Mouse (Mus musculus) heart, embryonic 13.5 days (tissue): Measurements from ENCODE around the gene Cacybp. TPM values are rescaled to one million over a fixed set of nuclear protein-coding genes. Genes with fewer than 3 reads are reported as not detected.
A peak's percentile ranks its signal among the peaks of the same experiment; 100 is the strongest.

Experiments
- ATAC-seq: fragments of 200-750 bp; cut with Nextera tagmentation; 2 replicates; pipeline ENCODE4 v1.8.0; 2017; ENCODE audit warnings: moderate TSS enrichment; ENCODE audit not compliant: insufficient number of reproducible peaks, low FRiP score, low TSS enrichment; ENCODE audit errors: extremely low read depth
- H3K27ac ChIP-seq: fragments of 300-500 bp; sonication (generic); replicated peaks from 2 replicates; pipeline ENCODE4 v1.5.1; 2015; ENCODE audit warnings: moderate library complexity, mild to moderate bottlenecking, inconsistent platforms
- H3K27me3 ChIP-seq: fragments of 300-500 bp; sonication (generic); replicated peaks from 2 replicates; pipeline ENCODE4 v1.6.1; 2015; ENCODE audit warnings: mild to moderate bottlenecking, inconsistent platforms
- H3K36me3 ChIP-seq: fragments of 300-500 bp; sonication (generic); 2 replicates; pipeline ENCODE4 v1.6.1; 2015; ENCODE audit warnings: mild to moderate bottlenecking, inconsistent platforms
- H3K4me1 ChIP-seq: fragments of 300-500 bp; sonication (generic); 2 replicates; pipeline ENCODE4 v1.6.1; 2015; ENCODE audit warnings: inconsistent platforms
- H3K4me2 ChIP-seq: fragments of 300-500 bp; sonication (generic); 2 replicates; pipeline ENCODE4 v1.6.1; 2015; ENCODE audit warnings: inconsistent platforms, mild to moderate bottlenecking, moderate library complexity
- H3K4me3 ChIP-seq: fragments of 300-500 bp; sonication (generic); 2 replicates; pipeline ENCODE4 v1.5.1; 2015; ENCODE audit warnings: moderate library complexity, mild to moderate bottlenecking, inconsistent platforms
- H3K9ac ChIP-seq: fragments of 300-500 bp; sonication (generic); 2 replicates; pipeline ENCODE4 v1.6.1; 2015; ENCODE audit warnings: inconsistent platforms, mild to moderate bottlenecking, moderate library complexity
- H3K9me3 ChIP-seq: fragments of 300-500 bp; sonication (generic); 2 replicates; pipeline ENCODE4 v1.6.1; 2016; ENCODE audit warnings: inconsistent platforms
- WGBS: fragments of 180-500 bp; shearing (Covaris S2); methylation state at CpG from one replicate; pipeline ENCODE4 v1.1.7; 2015; ENCODE audit warnings: mixed read lengths; 5-methylcytosine and 5-hydroxymethylcytosine counted together
- polyA plus RNA-seq: library from polyadenylated mRNA; unstranded; fragments of >200 nt; fragmentation: Nextera tagmentation; extraction: Ambion mirVana; gene quantifications from 2 replicates; pipeline ENCODE4 v1.2.1, GENCODE M21; 2015

Cacybp gene
- polyA plus RNA-seq, 1 experiment from 2014 or later = 150 TPM

GRCm38 (mm10) chr1:160245954-160246353 lies 33.3 kb upstream of the Cacybp start:
- ATAC-seq = no peak
- no peak overlapping the region for H3K4me2 ChIP-seq
- no peaks in the 10 kb centered on the region for H3K27me3 ChIP-seq
- H3K9me3 ChIP-seq = no peaks in the 10 kb centered on the region
- WGBS = 76% methylated on average over 2 of the region's 2 CpGs
- H3K27ac ChIP-seq = no peak overlapping the region
- no peak overlapping the region for H3K9ac ChIP-seq
- peaks cover 31% of the 10 kb centered on the region for H3K4me1 ChIP-seq
- H3K4me3 ChIP-seq = no peak overlapping the region
- peaks cover 4% of the 10 kb centered on the region for H3K36me3 ChIP-seq

- no peak overlapping the region for H3K4me3 ChIP-seq
- peaks cover 14% of the 10 kb centered on the region for H3K36me3 ChIP-seq
- WGBS = 84% methylated on average over 5 of the region's 5 CpGs
- ATAC-seq = no peak
- no peak overlapping the region for H3K4me2 ChIP-seq
- no peaks in the 10 kb centered on the region for H3K9me3 ChIP-seq
- H3K4me1 ChIP-seq = peaks cover 18% of the 10 kb centered on the region
- H3K9ac ChIP-seq = no peak overlapping the region
- no peak overlapping the region for H3K27ac ChIP-seq
- no peaks in the 10 kb centered on the region for H3K27me3 ChIP-seq
Observed at GRCm38 (mm10) chr1:160244689-160245088, 32.0 kb upstream of the Cacybp start.

- no peak overlapping the region for H3K9ac ChIP-seq
- H3K27me3 ChIP-seq = no peaks in the 10 kb centered on the region
- WGBS = 89% methylated on average over 2 of the region's 2 CpGs
- peaks cover 28% of the 10 kb centered on the region for H3K36me3 ChIP-seq
- no peaks in the 10 kb centered on the region for H3K9me3 ChIP-seq
- no peak for ATAC-seq
- H3K4me1 ChIP-seq = no peaks in the 10 kb centered on the region
- no peak overlapping the region for H3K27ac ChIP-seq
- no peak overlapping the region for H3K4me3 ChIP-seq
- no peak overlapping the region for H3K4me2 ChIP-seq
Observed at GRCm38 (mm10) chr1:160240091-160240490, 27.4 kb upstream of the Cacybp start.

GRCm38 (mm10) chr1:160238852-160239443 lies 26.3 kb upstream of the Cacybp start:
- 86% methylated on average over 1 of the region's 1 CpGs for WGBS
- no peak overlapping the region for H3K9ac ChIP-seq
- no peak overlapping the region for H3K27ac ChIP-seq
- no peaks in the 10 kb centered on the region for H3K27me3 ChIP-seq
- peaks cover 28% of the 10 kb centered on the region for H3K36me3 ChIP-seq
- H3K9me3 ChIP-seq = no peaks in the 10 kb centered on the region
- H3K4me2 ChIP-seq = no peak overlapping the region
- H3K4me3 ChIP-seq = no peak overlapping the region
- H3K4me1 ChIP-seq = 0 out of 2 replicates have a peak, but pooled peaks cover 4% of the 10 kb centered on the region
- ATAC-seq = no peak

- Histone ChIP-seq H3K9ac (no peak overlapping the region), H3K27me3 (no peaks in the 10 kb centered on the region), H3K4me1 (0 out of 2 replicates have a peak, but pooled peaks cover 8% of the 10 kb centered on the region), H3K9me3 (no peaks in the 10 kb centered on the region), H3K4me2 (no peak overlapping the region), H3K36me3 (peaks cover 28% of the 10 kb centered on the region), H3K27ac (no peak overlapping the region), H3K4me3 (no peak overlapping the region)
- WGBS = 89% methylated on average over 2 of the region's 2 CpGs
- ATAC-seq = no peak
Observed at GRCm38 (mm10) chr1:160237981-160238380, 25.3 kb upstream of the Cacybp start.

- Histone ChIP-seq H3K9ac (no peak overlapping the region), H3K36me3 (peaks cover 11% of the 10 kb centered on the region; the same call in 1 of the 2 replicates), H3K4me2 (no peak overlapping the region), H3K27ac (peak overlapping the region; percentile 39), H3K4me3 (no peak overlapping the region), H3K27me3 (no peaks in the 10 kb centered on the region), H3K4me1 (0 out of 2 replicates have a peak, but pooled peaks cover 8% of the 10 kb centered on the region), H3K9me3 (no peaks in the 10 kb centered on the region)
- no peak for ATAC-seq
Observed at GRCm38 (mm10) chr1:160233921-160234320, 21.2 kb upstream of the Cacybp start.

GRCm38 (mm10) chr1:160232113-160232512 lies 19.4 kb upstream of the Cacybp start:
- no peak overlapping the region for H3K27ac ChIP-seq
- H3K4me1 ChIP-seq = 0 out of 2 replicates have a peak, but pooled peaks cover 8% of the 10 kb centered on the region
- 0 out of 2 replicates have a peak, but pooled peaks cover 2% of the 10 kb centered on the region for H3K36me3 ChIP-seq
- no peak overlapping the region for H3K9ac ChIP-seq
- H3K27me3 ChIP-seq = no peaks in the 10 kb centered on the region
- no peak overlapping the region for H3K4me2 ChIP-seq
- H3K4me3 ChIP-seq = no peak overlapping the region
- ATAC-seq = no peak
- WGBS = 92% methylated on average over 3 of the region's 3 CpGs
- no peaks in the 10 kb centered on the region for H3K9me3 ChIP-seq

- H3K27me3 ChIP-seq = no peaks in the 10 kb centered on the region
- no peaks in the 10 kb centered on the region for H3K36me3 ChIP-seq
- no peak overlapping the region for H3K9ac ChIP-seq
- no peak for ATAC-seq
- 0 out of 2 replicates have a peak, but pooled peaks cover 8% of the 10 kb centered on the region for H3K4me1 ChIP-seq
- no peaks in the 10 kb centered on the region for H3K9me3 ChIP-seq
- whole genome bisulfite sequencing = 42% methylated on average over 4 of the region's 4 CpGs
- no peak overlapping the region for H3K27ac ChIP-seq
- no peak overlapping the region for H3K4me3 ChIP-seq
- H3K4me2 ChIP-seq = no peak overlapping the region
Observed at GRCm38 (mm10) chr1:160231013-160231412, 18.3 kb upstream of the Cacybp start.

- Histone ChIP-seq H3K4me2 (no peak overlapping the region), H3K9ac (no peak overlapping the region), H3K4me1 (no peaks in the 10 kb centered on the region), H3K27me3 (no peaks in the 10 kb centered on the region), H3K4me3 (no peak overlapping the region), H3K27ac (no peak overlapping the region), H3K9me3 (no peaks in the 10 kb centered on the region), H3K36me3 (peaks cover 16% of the 10 kb centered on the region; the same call in 1 of the 2 replicates)
- ATAC-seq = no peak
Observed at GRCm38 (mm10) chr1:160227850-160228249, 15.2 kb upstream of the Cacybp start.

GRCm38 (mm10) chr1:160227196-160227595 lies 14.5 kb upstream of the Cacybp start:
- Histone ChIP-seq H3K27me3 (no peaks in the 10 kb centered on the region), H3K9ac (no peak overlapping the region)
- 72% methylated on average over 4 of the region's 4 CpGs for WGBS

GRCm38 (mm10) chr1:160224093-160224492 lies 11.4 kb upstream of the Cacybp start:
- Histone ChIP-seq H3K27me3 (no peaks in the 10 kb centered on the region), H3K4me2 (no peak overlapping the region), H3K9ac (no peak overlapping the region), H3K27ac (no peak overlapping the region), H3K4me3 (no peak overlapping the region), H3K4me1 (no peaks in the 10 kb centered on the region), H3K36me3 (peaks cover 16% of the 10 kb centered on the region; the same call in 1 of the 2 replicates), H3K9me3 (no peaks in the 10 kb centered on the region)
- 75% methylated on average over 2 of the region's 2 CpGs for WGBS
- no peak for ATAC-seq

More at GRCm38 (mm10) chr1:160227196-160227595, 14.5 kb upstream of the Cacybp start:
- H3K4me1 ChIP-seq = no peaks in the 10 kb centered on the region
- no peaks in the 10 kb centered on the region for H3K9me3 ChIP-seq
- no peak for ATAC-seq
- no peak overlapping the region for H3K4me2 ChIP-seq
- H3K4me3 ChIP-seq = no peak overlapping the region
- H3K27ac ChIP-seq = no peak overlapping the region
- peaks cover 16% of the 10 kb centered on the region; the same call in 1 of the 2 replicates for H3K36me3 ChIP-seq

GRCm38 (mm10) chr1:160217898-160218297 lies 5.2 kb upstream of the Cacybp start:
- Histone ChIP-seq H3K4me2 (no peak overlapping the region), H3K9ac (no peak overlapping the region), H3K9me3 (no peaks in the 10 kb centered on the region), H3K36me3 (no peaks in the 10 kb centered on the region), H3K27me3 (no peaks in the 10 kb centered on the region), H3K4me3 (no peak overlapping the region), H3K27ac (no peak overlapping the region), H3K4me1 (peaks cover 9% of the 10 kb centered on the region; the same call in 1 of the 2 replicates)
- whole genome bisulfite sequencing = 82% methylated on average over 3 of the region's 3 CpGs
- no peak for ATAC-seq
